Mouse (Mus musculus) midbrain, embryonic 11.5 days (tissue): ENCODE data around the gene Cyp2c50. TPM values are rescaled to one million over a fixed set of nuclear protein-coding genes. Genes with fewer than 3 reads are reported as not detected.
"Not testable (repeated sequence)": the region's sequence is repeated elsewhere in the genome, so short reads cannot be mapped to it uniquely, and the experiment has no call there.

Experiments used
- ATAC-seq: fragments of 200-750 bp; cut with Nextera tagmentation; 2 replicates; pipeline ENCODE4 v1.8.0; 2017; ENCODE audit warnings: moderate TSS enrichment, moderate library complexity; ENCODE audit not compliant: low FRiP score
- DNase-seq: peaks from one replicate; pipeline ENCODE4 v3.0.0; 2015; ENCODE audit warnings: low spot score; ENCODE audit errors: missing footprints
- H3K27ac ChIP-seq: fragments of 300-500 bp; sonication (generic); 2 replicates; pipeline ENCODE4 v1.5.1; 2014; ENCODE audit warnings: low read depth, low read length
- H3K27me3 ChIP-seq: fragments of 300-500 bp; sonication (generic); 2 replicates; pipeline ENCODE4 v1.6.1; 2014; ENCODE audit warnings: mild to moderate bottlenecking, low read length, moderate library complexity, mixed read lengths; ENCODE audit not compliant: control insufficient read depth, insufficient read depth
- H3K36me3 ChIP-seq: fragments of 300-500 bp; sonication (generic); 2 replicates; pipeline ENCODE4 v1.6.1; 2014; ENCODE audit warnings: mild to moderate bottlenecking, low read length, moderate library complexity, mixed read lengths; ENCODE audit not compliant: control insufficient read depth, insufficient read depth
- H3K4me1 ChIP-seq: fragments of 300-500 bp; sonication (generic); 2 replicates; pipeline ENCODE4 v1.6.1; 2014; ENCODE audit warnings: low read length; ENCODE audit not compliant: control insufficient read depth, insufficient read depth
- H3K4me2 ChIP-seq: fragments of 300-500 bp; sonication (generic); 2 replicates; pipeline ENCODE4 v1.6.1; 2014; ENCODE audit warnings: mild to moderate bottlenecking, moderate library complexity
- H3K4me3 ChIP-seq: fragments of 300-500 bp; sonication (generic); 2 replicates; pipeline ENCODE4 v1.5.1; 2014; ENCODE audit warnings: low read depth, low read length
- H3K9ac ChIP-seq: fragments of 300-500 bp; sonication (generic); 2 replicates; pipeline ENCODE4 v1.6.1; 2014; ENCODE audit warnings: low read length
- H3K9me3 ChIP-seq: fragments of 300-500 bp; sonication (generic); 2 replicates; pipeline ENCODE4 v1.6.1; 2016; ENCODE audit warnings: low read length; ENCODE audit not compliant: control insufficient read depth
- WGBS: fragments of 180-500 bp; shearing (Covaris S2); extraction: QIAGEN DNeasy Blood & Tissue Kit; methylation state at CpG from one replicate; pipeline ENCODE4 v1.1.7; 2014; 5-methylcytosine and 5-hydroxymethylcytosine counted together
- polyA plus RNA-seq: library from polyadenylated mRNA; unstranded; fragments of >200 nt; fragmentation: Nextera tagmentation; extraction: Ambion mirVana; gene quantifications from 2 replicates; pipeline ENCODE4 v1.2.1, GENCODE M21; 2014

Cyp2c50 gene
- not detected in 2 replicates for polyA plus RNA-seq

- DNase-seq, H3K4me1 ChIP-seq, ATAC-seq, H3K4me3 ChIP-seq, H3K27ac ChIP-seq, H3K9me3 ChIP-seq, H3K36me3 ChIP-seq, H3K4me2 ChIP-seq, H3K27me3 ChIP-seq, H3K9ac ChIP-seq: not testable (repeated sequence)
- WGBS, result 95% methylated on average over 1 of the region's 1 CpGs
Observed at GRCm38 (mm10) chr19:40089421-40089820, at the start of gene Cyp2c50. Gene Cyp2c50, plus strand, starts transcription at chr19:40089688.

- DNase-seq (no peak), ATAC-seq (no peak)
- Histone ChIP-seq H3K4me3 (no peak within 1 kb of the TSS), H3K27me3 (no peaks in the 10 kb centered on the region), H3K4me1 (no peaks in the 10 kb centered on the region), H3K36me3 (no peaks in the 10 kb centered on the region), H3K9ac (no peak within 1 kb of the TSS), H3K9me3 (no peaks in the 10 kb centered on the region), H3K4me2 (no peak within 1 kb of the TSS), H3K27ac (no peak within 1 kb of the TSS)
Observed at GRCm38 (mm10) chr19:40073701-40074100, 15.8 kb upstream of the Cyp2c50 start, which contains the start of gene Cyp2c54. Gene Cyp2c54, minus strand, starts transcription at chr19:40073827.

GRCm38 (mm10) chr19:40088381-40088780, 1.1 kb upstream of the Cyp2c50 start:
- Histone ChIP-seq H3K9me3 (no peaks in the 10 kb centered on the region), H3K27ac (no peak overlapping the region), H3K27me3 (no peaks in the 10 kb centered on the region), H3K4me2 (no peak overlapping the region), H3K36me3 (no peaks in the 10 kb centered on the region), H3K9ac (no peak overlapping the region), H3K4me3 (no peak overlapping the region), H3K4me1 (no peaks in the 10 kb centered on the region)
- ATAC-seq (no peak), DNase-seq (no peak)
- 87% methylated on average over 1 of the region's 1 CpGs for WGBS

- WGBS, result 75% methylated on average over 3 of the region's 3 CpGs
- no peak for DNase-seq
- no peaks in the 10 kb centered on the region for H3K9me3 ChIP-seq
- H3K4me2 ChIP-seq, result no peak overlapping the region
- ATAC-seq, result no peak
- H3K36me3 ChIP-seq, result no peaks in the 10 kb centered on the region
- no peak overlapping the region for H3K9ac ChIP-seq
- H3K4me3 ChIP-seq, result no peak overlapping the region
- no peak overlapping the region for H3K27ac ChIP-seq
- H3K27me3 ChIP-seq, result no peaks in the 10 kb centered on the region
- H3K4me1 ChIP-seq, result no peaks in the 10 kb centered on the region
Observed at GRCm38 (mm10) chr19:40091111-40091510, 1.6 kb downstream of the Cyp2c50 start.

- not testable (repeated sequence) for ATAC-seq, H3K36me3 ChIP-seq, H3K4me3 ChIP-seq, H3K9ac ChIP-seq, H3K4me2 ChIP-seq, H3K27me3 ChIP-seq, H3K4me1 ChIP-seq, DNase-seq, H3K9me3 ChIP-seq, H3K27ac ChIP-seq
- 80% methylated on average over 13 of the region's 13 CpGs for WGBS
Observed at GRCm38 (mm10) chr19:40119624-40120023, 30.1 kb downstream of the Cyp2c50 start.

- H3K27me3 ChIP-seq, DNase-seq, H3K27ac ChIP-seq, ATAC-seq, H3K4me1 ChIP-seq, H3K36me3 ChIP-seq, H3K4me3 ChIP-seq, H3K4me2 ChIP-seq, H3K9ac ChIP-seq, H3K9me3 ChIP-seq: not testable (repeated sequence)
- WGBS, result 87% methylated on average over 3 of the region's 3 CpGs
Observed at GRCm38 (mm10) chr19:40125165-40125564, 35.7 kb downstream of the Cyp2c50 start.

- ATAC-seq, H3K9ac ChIP-seq, H3K4me3 ChIP-seq, H3K27ac ChIP-seq, H3K9me3 ChIP-seq, H3K27me3 ChIP-seq, H3K36me3 ChIP-seq, H3K4me1 ChIP-seq, H3K4me2 ChIP-seq, DNase-seq: not testable (repeated sequence)
- 22% methylated on average over 2 of the region's 2 CpGs for WGBS
Observed at GRCm38 (mm10) chr19:40126996-40127395, 37.5 kb downstream of the Cyp2c50 start.

Other genes starting within 250 kb of the Cyp2c50 start
- gene Cyp2c69, start 202.9 kb upstream of the Cyp2c50 start, polyA plus RNA-seq, result not detected in 2 replicates
- not detected in 2 replicates for gene Cyp2c37, start 97.3 kb upstream of the Cyp2c50 start, polyA plus RNA-seq
- gene Cyp2c54, start 15.9 kb upstream of the Cyp2c50 start, polyA plus RNA-seq, result not detected in 2 replicates
- gene Cyp2c70, start 97.6 kb downstream of the Cyp2c50 start, polyA plus RNA-seq, result not detected in 2 replicates
- 76.7 and 84.2 TPM in 2 replicates for gene Pdlim1, start 182.2 kb downstream of the Cyp2c50 start, polyA plus RNA-seq